Mouse (Mus musculus) gastrocnemius, postnatal 14 days (tissue): ENCODE data around the gene Unc45a. TPM values are rescaled to one million over a fixed set of nuclear protein-coding genes. Genes with fewer than 3 reads are reported as not detected.

Experiments
- DNase-seq: peaks from one replicate; pipeline ENCODE4 v3.0.0; 2021; ENCODE audit warnings: mixed read lengths
- intact Hi-C: fragments of 180-260 bp; cut with DNase I; formaldehyde crosslinking; loops from one replicate; pipeline ENCODE4 v1.15.1; 2025; ENCODE audit warnings: low total_unique reads
- total RNA-seq, 2 experiments: library from RNA; stranded (reverse); gene quantifications; 2 replicates each; pipeline ENCODE4 v1.2.3; 2021

Gene Unc45a
- total RNA-seq, 2 experiments from 2014 or later: 11.7 to 12.1 TPM

DNA sequence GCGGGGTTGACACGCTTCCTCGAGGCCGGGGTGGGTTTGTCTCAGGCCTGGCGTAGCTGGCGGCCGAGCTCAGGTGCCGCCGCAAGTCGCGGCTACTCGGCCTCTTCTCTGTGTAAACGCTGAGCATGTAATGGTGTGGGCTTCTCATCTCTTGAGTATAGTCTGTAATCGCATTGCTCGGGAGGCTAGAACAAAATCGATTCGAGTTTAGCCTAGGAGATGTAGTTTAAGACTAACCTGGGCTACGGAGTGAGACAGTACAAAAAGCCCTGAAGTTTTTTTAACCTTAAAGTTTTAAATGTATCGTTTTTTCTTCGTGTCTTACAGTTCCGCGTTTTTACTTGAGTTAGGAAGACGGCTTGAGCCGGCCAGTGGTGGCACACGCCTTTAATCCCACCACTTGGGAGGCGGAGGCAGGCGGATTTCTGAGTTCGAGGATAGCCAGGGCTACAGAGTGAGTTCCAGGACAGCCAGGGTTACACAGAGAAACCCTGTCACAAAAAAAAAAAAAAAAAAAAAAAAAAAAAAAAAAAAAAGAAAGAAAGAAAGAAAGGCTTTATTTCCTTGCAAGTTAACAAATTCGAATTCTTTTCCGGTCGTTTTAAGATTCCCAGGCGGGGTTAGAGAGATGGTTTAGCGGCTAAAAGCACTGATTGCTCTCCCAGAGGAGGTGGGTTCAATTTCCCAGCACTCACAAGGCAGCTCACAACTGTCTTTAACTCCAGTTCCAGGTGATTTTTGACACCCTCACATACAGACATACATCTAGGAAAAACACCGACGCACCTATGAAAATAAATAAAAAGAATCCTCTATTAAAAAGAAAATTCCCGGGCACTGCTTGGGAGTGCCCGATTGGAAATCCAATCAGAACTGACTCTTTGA is 45.8 kb downstream of the Unc45a start:
- intact Hi-C loops: no loop called here
- no peak for DNase-seq

DNA sequence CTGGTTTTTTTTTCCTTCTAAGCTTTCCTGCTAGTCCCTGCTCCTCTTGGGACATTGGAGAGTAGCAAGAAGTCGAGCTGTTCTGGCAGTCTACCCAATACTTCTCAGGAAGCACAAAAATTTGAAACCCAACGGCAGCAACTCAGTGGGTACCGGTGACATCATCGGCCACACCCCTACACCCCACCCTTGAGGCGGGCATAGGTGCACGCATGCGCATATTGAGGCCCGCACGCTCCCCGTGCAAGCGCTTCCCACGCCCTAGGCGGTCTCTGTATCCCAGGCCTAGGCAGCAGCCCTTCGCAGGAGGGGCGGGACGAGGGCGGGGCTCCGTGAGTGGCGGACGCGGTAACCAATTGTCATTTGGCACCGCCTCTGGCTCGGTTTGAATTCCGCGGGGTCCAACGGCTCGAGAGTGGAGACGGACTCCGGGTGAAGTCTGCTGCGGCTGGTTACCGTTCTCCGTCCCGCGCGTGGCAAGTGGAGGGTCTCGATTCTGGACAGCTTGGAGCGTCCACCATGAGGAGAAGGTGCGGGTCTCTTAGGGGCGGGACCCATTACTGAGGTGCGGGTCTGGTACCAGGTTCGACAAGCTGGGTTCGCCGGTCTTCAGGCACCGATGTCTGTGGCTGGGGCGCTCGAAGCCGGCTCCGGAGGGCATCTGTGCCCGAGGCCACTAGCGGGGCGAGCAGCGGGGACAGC is 46.6 kb downstream of the Unc45a start, which contains the start of gene Prc1:
Prc1 (plus strand) TSS at position 389 of the 702 bp plus-strand sequence.
- intact Hi-C loops: no loop called here
- peak; percentile 97 for DNase-seq

DNA sequence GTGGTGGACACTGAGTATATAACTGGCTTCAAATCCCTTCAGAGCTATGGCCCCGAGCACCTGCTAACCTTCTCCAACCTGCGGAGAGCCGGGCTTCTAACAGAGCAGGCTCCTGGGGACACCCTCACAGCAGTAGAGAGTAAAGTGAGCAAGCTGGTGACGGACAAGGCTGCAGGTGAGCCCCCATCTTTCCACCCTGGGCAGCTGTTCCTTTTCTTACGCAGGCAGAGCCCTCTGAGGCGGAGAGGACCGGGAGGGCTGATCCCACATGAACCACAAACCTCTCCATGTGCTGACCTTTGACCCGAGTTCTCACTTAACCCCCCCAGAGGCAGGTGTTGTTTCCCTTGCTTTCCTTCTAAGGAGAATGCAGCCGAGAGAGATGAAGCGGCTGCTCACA is 53.1 kb downstream of the Unc45a start:
- intact Hi-C loops: no loop called here
- DNase-seq: no peak

DNA sequence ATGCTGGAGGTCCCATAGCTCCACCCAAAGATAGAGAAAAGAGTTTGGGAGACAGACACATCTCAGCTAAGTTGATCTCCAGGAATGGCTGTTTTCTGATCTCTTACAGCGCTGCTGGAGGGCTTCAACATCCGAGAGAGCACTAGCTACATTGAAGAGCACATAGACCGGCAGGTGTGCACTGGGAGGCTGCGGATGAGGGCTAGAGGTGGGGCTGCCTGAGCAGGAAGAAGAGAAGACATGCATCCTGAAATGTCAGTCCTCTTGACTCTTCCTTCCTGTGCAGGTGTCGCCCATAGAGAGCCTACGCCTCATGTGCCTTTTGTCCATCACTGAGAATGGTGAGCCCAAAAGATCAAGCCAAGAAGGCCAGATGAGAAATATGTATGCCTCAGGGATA is 55.1 kb downstream of the Unc45a start:
- no peak for DNase-seq
- intact Hi-C loops: no loop called here

DNA sequence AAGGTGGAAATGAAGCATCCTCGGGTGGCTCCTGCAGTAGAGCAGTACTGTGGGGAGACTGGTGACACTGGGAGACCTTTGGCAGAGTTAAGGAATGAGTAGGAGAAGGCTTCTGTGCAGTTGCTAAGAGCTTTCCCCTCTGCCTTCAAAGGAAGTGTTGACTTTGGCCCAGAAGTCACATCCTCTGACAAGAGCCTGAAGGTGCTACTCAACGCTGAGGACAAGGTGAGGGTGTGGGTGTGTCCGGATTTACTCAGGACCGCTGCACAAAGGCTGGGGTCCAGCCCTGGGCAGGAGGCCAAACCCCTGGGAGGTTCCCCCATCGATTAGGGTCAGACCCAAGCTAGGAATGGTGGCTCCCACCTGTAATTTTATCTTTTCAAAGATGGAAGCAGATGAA is 56.4 kb downstream of the Unc45a start:
- no peak for DNase-seq
- intact Hi-C loops: no loop called here

DNA sequence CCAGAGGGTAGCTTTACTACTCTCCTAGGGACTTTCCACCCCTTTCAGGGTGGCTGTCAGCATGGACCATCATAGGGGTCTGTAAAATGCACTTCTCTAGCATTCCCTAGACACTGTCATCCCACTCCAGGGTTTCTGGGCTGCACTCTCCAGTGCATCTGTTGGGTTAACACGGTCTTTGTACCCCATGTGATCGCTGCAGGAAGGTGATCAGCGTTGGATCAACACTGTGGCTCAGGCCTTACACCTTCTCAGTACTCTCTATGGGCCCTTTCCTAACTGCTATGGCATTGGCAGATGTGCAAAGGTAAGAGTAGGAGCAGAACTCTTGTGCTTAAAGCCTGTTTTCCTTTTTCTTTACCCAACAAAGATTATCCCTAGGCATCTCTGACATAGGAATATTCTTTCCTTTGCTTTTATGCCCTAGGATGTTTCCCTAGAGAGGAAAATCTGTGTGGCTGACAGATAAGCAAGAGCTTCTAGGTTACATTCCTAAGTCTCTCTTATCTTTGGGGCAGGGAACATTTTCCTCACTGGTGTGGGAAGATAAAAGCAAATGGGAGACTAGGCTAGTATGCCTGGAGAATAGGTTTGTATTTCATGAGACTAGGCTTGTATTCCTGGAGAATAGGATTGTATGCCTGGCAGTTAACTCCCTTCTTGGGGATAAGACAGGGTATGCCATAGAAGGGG is 57.4 kb downstream of the Unc45a start:
- intact Hi-C loops: no loop called here
- no peak for DNase-seq

DNA sequence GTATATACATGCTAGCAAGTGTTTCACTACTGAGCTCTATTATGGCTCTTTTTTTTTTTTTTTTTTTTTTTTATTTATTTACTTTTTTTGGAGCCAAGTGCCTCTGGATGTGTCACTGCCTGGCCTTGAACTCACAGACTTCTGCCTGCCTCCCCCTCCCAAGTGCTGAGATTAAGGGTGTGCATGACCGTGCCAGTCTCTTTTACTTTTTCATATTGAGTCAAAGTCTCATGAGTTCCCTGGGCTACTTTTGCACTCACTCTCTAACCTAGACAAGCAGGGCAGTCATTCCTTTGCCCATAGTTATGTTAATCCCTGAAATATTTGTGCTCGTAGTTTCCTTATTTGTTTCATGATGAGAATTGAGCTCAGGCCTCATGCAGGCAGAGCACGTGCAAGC is 59.2 kb downstream of the Unc45a start:
- intact Hi-C loops: no loop called here
- no peak for DNase-seq

DNA sequence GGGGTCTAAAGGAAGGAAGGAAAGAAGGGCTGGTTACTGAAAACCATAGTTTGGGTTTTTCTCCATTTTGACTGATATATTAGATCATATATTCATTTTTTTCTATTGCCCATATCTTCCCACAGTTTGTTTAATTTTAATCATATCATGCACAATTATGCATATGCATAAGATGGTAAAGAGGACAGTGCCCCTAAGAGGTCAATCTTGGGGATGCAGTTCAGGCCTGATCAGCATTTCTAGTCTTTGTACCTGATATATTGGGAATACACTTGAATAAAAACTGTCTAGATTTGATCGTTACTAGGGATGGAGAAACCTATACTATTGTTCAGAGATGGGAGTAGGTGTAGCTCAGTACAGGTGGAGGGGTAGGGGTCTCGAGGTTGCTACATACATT is 59.8 kb downstream of the Unc45a start:
- intact Hi-C loops: no loop called here

DNA sequence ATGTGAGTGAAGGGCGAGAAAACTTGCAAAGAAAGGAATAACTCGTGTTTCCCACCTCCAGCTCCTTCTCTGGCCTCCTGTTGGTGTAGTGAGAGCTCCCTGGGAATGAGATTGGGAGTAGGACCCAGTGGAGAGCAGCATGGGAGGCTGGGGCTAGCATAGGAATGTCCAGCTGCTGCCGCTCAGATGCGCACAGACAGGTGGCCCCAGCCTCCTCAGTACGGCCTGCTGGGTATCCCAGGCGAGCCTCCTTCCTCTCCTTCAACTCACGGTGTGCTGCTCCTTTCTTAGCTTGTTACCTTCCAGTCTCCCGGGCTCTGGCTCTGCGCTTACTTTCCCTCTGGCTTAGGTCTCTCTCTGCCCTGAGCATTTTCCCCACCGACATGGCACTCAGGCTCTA is 60.8 kb downstream of the Unc45a start:
- DNase-seq: no peak
- intact Hi-C loops: no loop called here

More for the DNA sequence above, 59.8 kb downstream of the Unc45a start:
- no peak for DNase-seq

DNA sequence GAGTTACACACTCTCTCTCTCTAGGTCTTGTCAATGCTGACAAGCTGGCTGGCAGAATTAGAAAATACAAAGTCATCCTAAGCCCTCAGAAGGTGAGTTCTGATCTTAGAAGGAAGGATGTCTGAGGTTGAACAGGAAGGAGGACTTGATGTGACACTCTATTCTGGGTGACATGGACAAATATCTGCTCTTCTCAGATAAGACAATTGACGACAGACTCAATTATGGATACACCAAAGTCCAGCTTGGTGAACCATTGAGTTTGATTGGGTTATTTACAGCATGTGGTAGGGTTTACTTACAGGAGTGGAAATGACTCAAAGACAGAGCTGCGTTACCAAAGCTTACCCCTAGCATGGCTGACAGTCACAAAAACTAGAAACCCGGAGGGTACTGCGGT is 64.4 kb downstream of the Unc45a start:
- intact Hi-C loops: no loop called here

More for the DNA sequence above, 64.4 kb downstream of the Unc45a start:
- no peak for DNase-seq

Other genes starting within 250 kb of the Unc45a start
- gene Idh2, start 225.6 kb downstream of the Unc45a start, total RNA-seq: 100 to 1,000 TPM; 179 to 214 TPM
- 1 to 10 TPM; 1.9 to 2.5 TPM for gene Sema4b, start 154.2 kb downstream of the Unc45a start, total RNA-seq
- gene Cib1, start 108.2 kb downstream of the Unc45a start, total RNA-seq: 10 to 100 TPM in 1 of 2 experiments, 1 to 10 TPM in 1; 9.4 to 11.3 TPM
- 1 to 10 TPM; 1.1 to 1.5 TPM for gene Gdpgp1, start 108.1 kb downstream of the Unc45a start, total RNA-seq
- under 1 TPM; 0.20 to 0.33 TPM for gene Ttll13, start 94.6 kb downstream of the Unc45a start, total RNA-seq
- 10 to 100 TPM; 20.6 to 21.5 TPM for gene Ngrn, start 79.8 kb downstream of the Unc45a start, total RNA-seq
- 1 to 10 TPM; 3.0 to 3.7 TPM for gene Vps33b, start 71.4 kb downstream of the Unc45a start, total RNA-seq
- gene Prc1, start 46.6 kb downstream of the Unc45a start, total RNA-seq: 1 to 10 TPM; 7.6 to 8.8 TPM
- gene Rccd1, start 16.6 kb downstream of the Unc45a start, total RNA-seq: 1 to 10 TPM; 7.5 to 9.6 TPM
- 10 to 100 TPM; 34.3 to 37.2 TPM for gene Hddc3, start 2.1 kb upstream of the Unc45a start, total RNA-seq
- 10 to 100 TPM; 96.8 to 97.0 TPM for gene Man2a2, start 30.4 kb upstream of the Unc45a start, total RNA-seq
- gene Fes, start 46.9 kb upstream of the Unc45a start, total RNA-seq: 1 to 10 TPM; 5.7 to 7.6 TPM
- 10 to 100 TPM; 49.4 to 51.9 TPM for gene Furin, start 64.4 kb upstream of the Unc45a start, total RNA-seq
- 1 to 10 TPM; 1.9 to 3.7 TPM for gene Blm, start 194.1 kb upstream of the Unc45a start, total RNA-seq